Mouse (Mus musculus): ENCODE measurements around the gene Crygb. TPM values are rescaled to one million over a fixed set of nuclear protein-coding genes. Genes with fewer than 3 reads are reported as not detected.

The Crygb gene
- polyA plus RNA-seq (2015; fragmentation: Nextera tagmentation; extraction: Ambion mirVana): 0.63 TPM in 1 of 2 replicates, not detected in the other

GRCm38 (mm10) chr1:65082188-65082587 lies at the start of gene Crygb:
Crygb (minus strand) TSS chr1:65082288.
- Histone ChIP-seq H3K4me2 (no peak within 1 kb of the TSS), H3K27ac (no peak within 1 kb of the TSS), H3K9ac (no peak within 1 kb of the TSS), H3K9me3 (replicated peaks) (no peaks in the 10 kb centered on the region), H3K4me1 (replicated peaks) (no peaks in the 10 kb centered on the region), H3K36me3 (no peaks in the 10 kb centered on the region), H3K27me3 (no peaks in the 10 kb centered on the region), H3K4me3 (no peak within 1 kb of the TSS)
- 46% methylated on average over 7 of the region's 7 CpGs for WGBS
- ATAC-seq (replicated peaks; ENCODE audit: insufficient number of reproducible peaks, insufficient read depth, low FRiP score, low read depth): no peak

- no peaks in the 10 kb centered on the region for H3K36me3 ChIP-seq
- no peaks in the 10 kb centered on the region for H3K4me1 ChIP-seq (replicated peaks)
- no peak overlapping the region for H3K4me2 ChIP-seq
- H3K4me3 ChIP-seq: no peak overlapping the region
- H3K27me3 ChIP-seq: no peaks in the 10 kb centered on the region
- WGBS: 80% methylated on average over 1 of the region's 1 CpGs
- H3K9ac ChIP-seq: no peak overlapping the region
- H3K9me3 ChIP-seq (replicated peaks): no peaks in the 10 kb centered on the region
- H3K27ac ChIP-seq: no peak overlapping the region
- no peak for ATAC-seq (replicated peaks; ENCODE audit: insufficient number of reproducible peaks, insufficient read depth, low FRiP score, low read depth)
Measured at GRCm38 (mm10) chr1:65131671-65132070, 49.6 kb upstream of the Crygb start.

GRCm38 (mm10) chr1:65130226-65130625 lies 48.1 kb upstream of the Crygb start:
- no peak for ATAC-seq (replicated peaks; ENCODE audit: insufficient number of reproducible peaks, insufficient read depth, low FRiP score, low read depth)
- 71% methylated on average over 3 of the region's 3 CpGs for WGBS
- no peak overlapping the region for H3K4me3 ChIP-seq
- H3K4me2 ChIP-seq: no peak overlapping the region
- no peaks in the 10 kb centered on the region for H3K36me3 ChIP-seq
- H3K9ac ChIP-seq: no peak overlapping the region
- no peaks in the 10 kb centered on the region for H3K27me3 ChIP-seq
- H3K9me3 ChIP-seq (replicated peaks): no peaks in the 10 kb centered on the region
- no peaks in the 10 kb centered on the region for H3K4me1 ChIP-seq (replicated peaks)
- H3K27ac ChIP-seq: no peak overlapping the region

GRCm38 (mm10) chr1:65129634-65130180 lies 47.6 kb upstream of the Crygb start:
- no peak for ATAC-seq (replicated peaks; ENCODE audit: insufficient number of reproducible peaks, insufficient read depth, low FRiP score, low read depth)
- Histone ChIP-seq H3K9ac (no peak overlapping the region), H3K4me1 (replicated peaks) (no peaks in the 10 kb centered on the region), H3K27me3 (no peaks in the 10 kb centered on the region), H3K4me3 (no peak overlapping the region), H3K36me3 (no peaks in the 10 kb centered on the region), H3K4me2 (no peak overlapping the region), H3K27ac (no peak overlapping the region), H3K9me3 (replicated peaks) (no peaks in the 10 kb centered on the region)
- 70% methylated on average over 3 of the region's 3 CpGs for WGBS

GRCm38 (mm10) chr1:65122574-65123372 lies 40.7 kb upstream of the Crygb start, which contains the start of gene D630023F18Rik:
D630023F18Rik (minus strand) TSS chr1:65123214.
- Histone ChIP-seq H3K27me3 (no peaks in the 10 kb centered on the region), H3K36me3 (no peaks in the 10 kb centered on the region), H3K9ac (no peak within 1 kb of the TSS), H3K9me3 (replicated peaks) (no peaks in the 10 kb centered on the region), H3K4me2 (peak within 1 kb of the TSS; percentile 55), H3K4me1 (replicated peaks) (no peaks in the 10 kb centered on the region), H3K4me3 (peak within 1 kb of the TSS; percentile 33), H3K27ac (no peak within 1 kb of the TSS)
- no peak for ATAC-seq (replicated peaks; ENCODE audit: insufficient number of reproducible peaks, insufficient read depth, low FRiP score, low read depth)
- WGBS: 22% methylated on average over 9 of the region's 9 CpGs

GRCm38 (mm10) chr1:65119438-65119837 lies 37.4 kb upstream of the Crygb start, which contains the start of gene Gm28845:
Gm28845 (minus strand) TSS chr1:65119558.
- 79% methylated on average over 1 of the region's 1 CpGs for WGBS

GRCm38 (mm10) chr1:65118150-65118913 lies 36.2 kb upstream of the Crygb start:
- Histone ChIP-seq H3K27ac (no peak overlapping the region), H3K27me3 (no peaks in the 10 kb centered on the region), H3K36me3 (no peaks in the 10 kb centered on the region), H3K4me3 (no peak overlapping the region), H3K9ac (no peak overlapping the region), H3K4me1 (replicated peaks) (no peaks in the 10 kb centered on the region), H3K9me3 (replicated peaks) (no peaks in the 10 kb centered on the region), H3K4me2 (no peak overlapping the region)
- no peak for ATAC-seq (replicated peaks; ENCODE audit: insufficient number of reproducible peaks, insufficient read depth, low FRiP score, low read depth)
- 64% methylated on average over 8 of the region's 8 CpGs for WGBS

More at GRCm38 (mm10) chr1:65119438-65119837, 37.4 kb upstream of the Crygb start, which contains the start of gene Gm28845:
- ATAC-seq (replicated peaks; ENCODE audit: insufficient number of reproducible peaks, insufficient read depth, low FRiP score, low read depth): no peak
- Histone ChIP-seq H3K4me1 (replicated peaks) (no peaks in the 10 kb centered on the region), H3K9me3 (replicated peaks) (no peaks in the 10 kb centered on the region), H3K4me3 (no peak within 1 kb of the TSS), H3K27me3 (no peaks in the 10 kb centered on the region), H3K4me2 (no peak within 1 kb of the TSS), H3K36me3 (no peaks in the 10 kb centered on the region), H3K27ac (no peak within 1 kb of the TSS), H3K9ac (no peak within 1 kb of the TSS)

GRCm38 (mm10) chr1:65113536-65114172 lies 31.6 kb upstream of the Crygb start:
- ATAC-seq (replicated peaks; ENCODE audit: insufficient number of reproducible peaks, insufficient read depth, low FRiP score, low read depth): no peak
- Histone ChIP-seq H3K9me3 (replicated peaks) (no peaks in the 10 kb centered on the region), H3K4me1 (replicated peaks) (peaks cover 5% of the 10 kb centered on the region; the same call in 1 of the 2 replicates), H3K4me2 (no peak overlapping the region), H3K27me3 (no peaks in the 10 kb centered on the region), H3K4me3 (no peak overlapping the region), H3K9ac (no peak overlapping the region), H3K36me3 (no peaks in the 10 kb centered on the region), H3K27ac (no peak overlapping the region)
- 81% methylated on average over 5 of the region's 5 CpGs for WGBS

- Histone ChIP-seq H3K4me2 (peak overlapping the region; percentile 56), H3K27ac (0 out of 2 replicates have a peak overlapping the region, but pooled peaks have one; percentile 11), H3K4me1 (replicated peaks) (peaks cover 5% of the 10 kb centered on the region; the same call in 1 of the 2 replicates), H3K4me3 (peak overlapping the region; percentile 12), H3K9ac (no peak overlapping the region), H3K27me3 (no peaks in the 10 kb centered on the region), H3K36me3 (no peaks in the 10 kb centered on the region), H3K9me3 (replicated peaks) (no peaks in the 10 kb centered on the region)
- 45% methylated on average over 14 of the region's 14 CpGs for WGBS
- ATAC-seq (replicated peaks; ENCODE audit: insufficient number of reproducible peaks, insufficient read depth, low FRiP score, low read depth): no peak
Measured at GRCm38 (mm10) chr1:65112807-65113196, 30.7 kb upstream of the Crygb start.

GRCm38 (mm10) chr1:65112031-65112806 lies 30.1 kb upstream of the Crygb start:
- Histone ChIP-seq H3K4me3 (peak overlapping the region; percentile 12), H3K4me2 (peak overlapping the region; percentile 56), H3K9me3 (replicated peaks) (no peaks in the 10 kb centered on the region), H3K9ac (no peak overlapping the region), H3K27ac (0 out of 2 replicates have a peak overlapping the region, but pooled peaks have one; percentile 11), H3K27me3 (no peaks in the 10 kb centered on the region), H3K36me3 (no peaks in the 10 kb centered on the region), H3K4me1 (replicated peaks) (peaks cover 5% of the 10 kb centered on the region; the same call in 1 of the 2 replicates)
- no peak for ATAC-seq (replicated peaks; ENCODE audit: insufficient number of reproducible peaks, insufficient read depth, low FRiP score, low read depth)
- WGBS: 8% methylated on average over 8 of the region's 8 CpGs
